Mouse (Mus musculus) ES-E14 (cell line): ENCODE measurements around the gene Eno2. TPM values are rescaled to one million over a fixed set of nuclear protein-coding genes. Genes with fewer than 3 reads are reported as not detected.

Experiments
- DNase-seq: peaks from one replicate; pipeline ENCODE4 v3.0.0-alpha.2; 2013; ENCODE audit warnings: low read depth, low spot score
- H3K27ac ChIP-seq: 2 replicates; pipeline ENCODE4 v1.5.1; 2012; ENCODE audit warnings: low read depth, mild to moderate bottlenecking, low read length, moderate library complexity, mixed read lengths; ENCODE audit not compliant: poor library complexity, insufficient read depth, severe bottlenecking
- H3K36me3 ChIP-seq: 2 replicates; pipeline ENCODE4 v1.6.1; 2012; ENCODE audit warnings: mild to moderate bottlenecking, low read length, moderate library complexity, mixed read lengths; ENCODE audit not compliant: control insufficient read depth, poor library complexity, insufficient read depth, severe bottlenecking
- H3K4me1 ChIP-seq, 2 experiments: fragments of 150-350 bp in 1 of 2; sonication (generic) in 1 of 2; 2 replicates each; pipeline ENCODE4 v1.6.1; 2012; ENCODE audit warnings: low read length in 2 of 2, mild to moderate bottlenecking in 1 of 2, mixed read lengths in 1 of 2; ENCODE audit not compliant: control insufficient read depth in 2 of 2, insufficient read depth in 2 of 2, poor library complexity in 1 of 2
- H3K4me3 ChIP-seq, 2 experiments: fragments of 150-350 bp in 1 of 2; sonication (generic) in 1 of 2; 2 replicates each; pipeline ENCODE4 v1.5.1; 2012; ENCODE audit warnings: low read length in 2 of 2, low read depth in 1 of 2, mild to moderate bottlenecking in 1 of 2, mixed read lengths in 1 of 2; ENCODE audit not compliant: insufficient read depth in 1 of 2, poor library complexity in 1 of 2, severe bottlenecking in 1 of 2
- H3K9ac ChIP-seq: 2 replicates; pipeline ENCODE4 v1.6.1; 2012; ENCODE audit warnings: low read depth, mild to moderate bottlenecking, low read length, mixed read lengths; ENCODE audit not compliant: poor library complexity, insufficient read depth, severe bottlenecking
- H3K9me3 ChIP-seq: fragments of 150-350 bp; sonication (generic); 2 replicates; pipeline ENCODE4 v1.6.1; 2012; ENCODE audit warnings: low read depth, mild to moderate bottlenecking, low read length; ENCODE audit not compliant: control insufficient read depth, insufficient read depth
- CHD2 ChIP-seq: IDR thresholded peaks from 2 replicates; pipeline ENCODE4 v1.6.1; 2014; ENCODE audit warnings: mild to moderate bottlenecking, low read depth, low read length, inconsistent platforms
- HCFC1 ChIP-seq: IDR thresholded peaks from 2 replicates; pipeline ENCODE4 v1.6.1; 2012; ENCODE audit warnings: low read length, inconsistent platforms, borderline replicate concordance; ENCODE audit not compliant: insufficient read depth
- MAFK ChIP-seq: IDR thresholded peaks from 2 replicates; pipeline ENCODE4 v1.6.1; 2014; ENCODE audit warnings: mild to moderate bottlenecking, low read depth, low read length, inconsistent platforms; ENCODE audit not compliant: insufficient read depth
- ZC3H11A ChIP-seq: IDR thresholded peaks from 2 replicates; pipeline ENCODE4 v1.6.1; 2012; ENCODE audit warnings: low read depth, mild to moderate bottlenecking, inconsistent platforms, low read length, borderline replicate concordance
- ZNF384 ChIP-seq: IDR thresholded peaks from 2 replicates; pipeline ENCODE4 v1.6.1; 2012; ENCODE audit warnings: low read depth, low read length, inconsistent platforms
- in situ Hi-C, 2 experiments: fragments of 600-800 bp; cut with MboI; formaldehyde crosslinking; loops; one replicate each; pipeline ENCODE4 v1.15.1; 2025; ENCODE audit warnings: low sequenced_read_pairs in 2 of 2, inconsistent platforms in 1 of 2; ENCODE audit not compliant: unreplicated experiment in 2 of 2
- total RNA-seq: library from RNA; depleted of rRNA; stranded (reverse); fragments of 300-350 nt; gene quantifications from 2 replicates; pipeline ENCODE4 v1.2.3, GENCODE M21; 2012

Eno2 gene
- total RNA-seq, 1 experiment, result 10.1 TPM

DNA sequence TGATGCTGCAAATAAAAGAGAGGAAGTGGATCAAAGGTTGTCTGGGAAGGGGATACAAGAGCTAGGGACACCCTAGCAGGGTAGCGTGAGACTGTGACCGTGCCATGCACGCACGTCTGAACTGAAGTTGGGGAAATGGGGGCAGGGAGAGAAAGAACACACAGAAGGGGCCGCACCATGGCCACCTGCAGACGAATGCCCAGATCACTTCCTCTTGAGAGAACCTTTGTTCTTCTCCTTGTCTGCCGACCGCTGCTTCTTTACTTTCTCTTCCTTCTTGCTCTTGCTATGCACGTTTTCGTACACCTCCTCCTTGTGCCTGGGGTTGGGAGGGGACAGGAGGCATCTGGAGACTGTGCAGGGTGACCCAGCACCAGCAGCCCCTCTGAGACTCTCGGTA, 48.6 kb downstream of the Eno2 start:
- in situ Hi-C loops, result no loop called here
- Histone ChIP-seq H3K4me1 (peaks cover 0 to 14% of the 10 kb centered on the region in 2 experiments; a peak in 3 of 4 replicates), H3K36me3 (peaks cover 13% of the 10 kb centered on the region), H3K9me3 (no peaks in the 10 kb centered on the region), H3K27ac (no peak overlapping the region), H3K9ac (no peak overlapping the region), H3K4me3 (no peak overlapping the region)
- TF ChIP-seq CHD2 (no peak), ZC3H11A (no peak), HCFC1 (no peak), ZNF384 (no peak), MAFK (no peak)
- DNase-seq, result no peak

DNA sequence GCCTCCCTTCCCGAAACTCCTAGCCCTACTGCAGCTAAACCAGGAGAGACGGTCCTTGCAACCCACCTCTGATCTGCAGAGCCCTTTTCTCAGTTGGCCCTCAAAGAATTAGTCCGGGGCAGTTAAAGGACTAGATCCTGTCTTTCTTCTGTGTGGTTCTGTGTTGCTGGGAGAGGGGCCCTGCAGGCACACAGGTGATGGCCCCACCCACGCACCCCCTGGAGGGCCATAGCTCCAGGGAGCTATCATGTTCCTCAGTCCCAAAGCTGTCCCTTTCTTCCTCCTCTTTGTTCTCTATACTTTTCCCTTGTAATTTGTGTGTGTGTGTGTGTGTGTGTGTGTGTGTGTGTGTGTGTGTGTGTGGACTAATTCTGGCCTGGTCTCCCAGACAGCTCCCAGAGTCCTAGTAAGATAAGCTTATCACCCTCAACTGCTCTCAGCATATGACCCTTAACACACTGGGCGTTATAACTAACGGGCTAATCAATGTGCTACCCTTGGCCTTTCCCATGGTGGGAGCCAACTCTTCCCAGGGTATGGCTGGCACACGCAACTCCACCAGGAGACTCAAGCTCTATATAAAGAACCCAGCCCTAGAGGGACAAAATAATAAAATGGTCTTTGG, 50.0 kb downstream of the Eno2 start:
- Histone ChIP-seq H3K4me3 (peak overlapping the region in 1 of 2 experiments; percentile 64; a peak in 3 of 4 replicates), H3K9me3 (no peaks in the 10 kb centered on the region), H3K4me1 (peaks cover 0 to 20% of the 10 kb centered on the region in 2 experiments; a peak in 3 of 4 replicates), H3K36me3 (peaks cover 27% of the 10 kb centered on the region), H3K27ac (peak overlapping the region; percentile 17; the same call in 1 of the 2 replicates), H3K9ac (peak overlapping the region; percentile 62)
- in situ Hi-C loops, result no loop called here
- TF ChIP-seq HCFC1, result no peak
- TF ChIP-seq MAFK, result no peak
- TF ChIP-seq ZC3H11A, result no peak
- no peak for TF ChIP-seq ZNF384
- TF ChIP-seq CHD2, result no peak
- no peak for DNase-seq

DNA sequence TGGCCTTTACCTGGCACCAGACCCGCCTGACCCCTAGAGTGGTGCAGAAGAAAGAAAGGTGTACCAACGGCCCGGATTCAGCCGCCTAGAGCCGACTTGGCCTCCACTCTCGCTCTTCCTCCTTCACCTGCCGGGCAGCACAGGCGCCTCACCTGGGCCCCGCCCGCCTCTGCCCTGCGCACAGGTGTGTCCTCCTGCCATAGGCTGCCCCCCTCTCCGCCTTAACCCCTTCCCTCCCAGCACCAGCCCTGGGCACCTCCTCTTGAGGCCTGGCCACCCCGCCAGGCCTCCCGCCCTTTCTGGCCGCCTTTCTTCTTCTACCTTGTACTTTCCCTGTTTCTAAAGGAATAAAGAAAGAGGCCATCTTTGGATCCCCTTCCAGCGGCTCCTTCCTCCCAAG, 50.8 kb downstream of the Eno2 start:
- peaks cover 34% of the 10 kb centered on the region for H3K36me3 ChIP-seq
- H3K4me3 ChIP-seq, result peak overlapping the region; percentile 55 to 64
- in situ Hi-C loops, result no loop called here
- DNase-seq, result no peak
- peaks cover 0 to 20% of the 10 kb centered on the region in 2 experiments; a peak in 3 of 4 replicates for H3K4me1 ChIP-seq
- H3K9ac ChIP-seq, result peak overlapping the region; percentile 62
- H3K9me3 ChIP-seq, result no peaks in the 10 kb centered on the region
- no peak for TF ChIP-seq MAFK
- H3K27ac ChIP-seq, result peak overlapping the region; percentile 17; the same call in 1 of the 2 replicates

DNA sequence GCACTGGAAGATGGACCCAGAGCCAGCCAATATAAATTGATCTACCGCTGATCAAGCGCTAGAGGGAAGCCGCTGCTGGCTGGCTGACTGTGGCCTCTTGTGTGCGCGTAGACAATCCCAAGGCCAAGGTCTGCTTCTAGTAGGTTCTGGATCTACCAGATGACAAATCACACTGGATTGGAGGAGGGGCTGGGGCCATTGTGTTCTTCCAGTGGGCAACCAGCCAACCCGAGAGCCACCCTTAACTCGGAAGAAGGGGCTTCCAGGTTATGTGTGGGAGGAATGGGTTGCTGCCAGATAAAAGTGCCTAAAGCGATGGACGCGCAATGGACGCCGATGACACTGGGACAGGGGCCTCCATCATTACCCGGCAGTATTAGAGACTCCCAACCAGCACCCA, 51.5 kb downstream of the Eno2 start:
- TF ChIP-seq MAFK, result no peak
- no peak for TF ChIP-seq ZC3H11A
- no peak for TF ChIP-seq HCFC1
- no peak for TF ChIP-seq CHD2
- TF ChIP-seq ZNF384, result no peak
- peak overlapping the region; percentile 71 for H3K27ac ChIP-seq
- in situ Hi-C loops, result no loop called here
- H3K36me3 ChIP-seq, result peaks cover 37% of the 10 kb centered on the region
- H3K9ac ChIP-seq, result peak overlapping the region; percentile 62
- H3K4me3 ChIP-seq, result peak overlapping the region; percentile 55 to 64
- peaks cover 0 to 20% of the 10 kb centered on the region in 2 experiments for H3K4me1 ChIP-seq
- H3K9me3 ChIP-seq, result no peaks in the 10 kb centered on the region
- DNase-seq, result no peak
